Mouse (Mus musculus) hindbrain, embryonic 11.5 days (tissue): ENCODE measurements around the gene Tat. TPM values are rescaled to one million over a fixed set of nuclear protein-coding genes. Genes with fewer than 3 reads are reported as not detected.
A peak's percentile ranks its signal among the peaks of the same experiment; 100 is the strongest.

ENCODE experiments used
- ATAC-seq: fragments of 200-750 bp; cut with Nextera tagmentation; 2 replicates; pipeline ENCODE4 v1.8.0; 2017; ENCODE audit warnings: mild to moderate bottlenecking, moderate TSS enrichment, moderate library complexity; ENCODE audit not compliant: low FRiP score
- DNase-seq: peaks from one replicate; pipeline ENCODE4 v3.0.0-alpha.2; 2015; ENCODE audit warnings: low spot score
- H3K27ac ChIP-seq: fragments of 300-500 bp; sonication (generic); 2 replicates; pipeline ENCODE4 v1.5.1; 2014; ENCODE audit warnings: mild to moderate bottlenecking, low read depth, low read length
- H3K27me3 ChIP-seq: fragments of 300-500 bp; sonication (generic); 2 replicates; pipeline ENCODE4 v1.6.1; 2014; ENCODE audit warnings: mild to moderate bottlenecking, low read length, moderate library complexity, mixed read lengths; ENCODE audit not compliant: control insufficient read depth, insufficient read depth
- H3K36me3 ChIP-seq: fragments of 300-500 bp; sonication (generic); 2 replicates; pipeline ENCODE4 v1.6.1; 2014; ENCODE audit warnings: mild to moderate bottlenecking, low read length, moderate library complexity, mixed read lengths; ENCODE audit not compliant: control insufficient read depth, insufficient read depth
- H3K4me1 ChIP-seq: fragments of 300-500 bp; sonication (generic); replicated peaks from 2 replicates; pipeline ENCODE4 v1.6.1; 2014; ENCODE audit warnings: low read length, mixed read lengths; ENCODE audit not compliant: control insufficient read depth, insufficient read depth
- H3K4me2 ChIP-seq: fragments of 300-500 bp; sonication (generic); replicated peaks from 2 replicates; pipeline ENCODE4 v1.6.1; 2014; ENCODE audit warnings: mild to moderate bottlenecking, low read depth, low read length
- H3K4me3 ChIP-seq: fragments of 300-500 bp; sonication (generic); 2 replicates; pipeline ENCODE4 v1.5.1; 2014; ENCODE audit warnings: low read depth, low read length
- H3K9ac ChIP-seq: fragments of 300-500 bp; sonication (generic); 2 replicates; pipeline ENCODE4 v1.6.1; 2014; ENCODE audit warnings: low read depth, low read length
- H3K9me3 ChIP-seq: fragments of 300-500 bp; sonication (generic); 2 replicates; pipeline ENCODE4 v1.6.1; 2016; ENCODE audit warnings: low read length; ENCODE audit not compliant: control insufficient read depth
- whole genome bisulfite sequencing: fragments of 180-500 bp; shearing (Covaris S2); extraction: QIAGEN DNeasy Blood & Tissue Kit; methylation state at CpG from one replicate; pipeline ENCODE4 v1.1.7; 2014; 5-methylcytosine and 5-hydroxymethylcytosine counted together
- polyA plus RNA-seq: library from polyadenylated mRNA; unstranded; fragments of >200 nt; fragmentation: Nextera tagmentation; extraction: Ambion mirVana; gene quantifications from 2 replicates; pipeline ENCODE4 v1.2.1, GENCODE M21; 2014

The Tat gene
- not detected in 2 replicates for polyA plus RNA-seq

DNA sequence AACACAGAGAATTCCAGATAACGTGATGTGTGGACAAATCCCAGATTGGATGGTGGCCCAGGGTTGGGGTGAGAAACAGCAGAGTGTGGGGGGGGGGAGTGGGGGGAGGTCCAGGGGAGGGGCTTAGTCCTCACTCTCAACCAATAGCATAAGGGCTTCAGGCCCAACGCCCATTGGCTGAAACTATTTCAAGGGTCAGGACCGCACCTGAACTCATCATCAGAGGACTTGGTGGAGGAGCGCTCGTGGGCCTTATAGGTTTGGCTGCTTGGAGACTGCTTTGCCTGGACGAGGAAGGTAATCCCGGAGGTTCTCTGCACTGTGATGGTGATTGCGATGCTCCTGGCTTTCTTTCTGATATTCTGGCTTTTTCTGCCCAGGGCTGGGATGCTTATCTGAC, at the start of gene Tat:
Gene Tat (plus strand): TSS at position 214 of the 400 bp plus-strand sequence.
- no peak within 1 kb of the TSS for H3K4me3 ChIP-seq
- no peaks in the 10 kb centered on the region for H3K36me3 ChIP-seq
- H3K9ac ChIP-seq: no peak within 1 kb of the TSS
- H3K27me3 ChIP-seq: no peaks in the 10 kb centered on the region
- no peak within 1 kb of the TSS for H3K4me2 ChIP-seq
- H3K27ac ChIP-seq: no peak within 1 kb of the TSS
- ATAC-seq (no peak), DNase-seq (no peak)
- WGBS: 87% methylated on average over 8 of the region's 8 CpGs
- H3K9me3 ChIP-seq: no peaks in the 10 kb centered on the region
- no peaks in the 10 kb centered on the region for H3K4me1 ChIP-seq

DNA sequence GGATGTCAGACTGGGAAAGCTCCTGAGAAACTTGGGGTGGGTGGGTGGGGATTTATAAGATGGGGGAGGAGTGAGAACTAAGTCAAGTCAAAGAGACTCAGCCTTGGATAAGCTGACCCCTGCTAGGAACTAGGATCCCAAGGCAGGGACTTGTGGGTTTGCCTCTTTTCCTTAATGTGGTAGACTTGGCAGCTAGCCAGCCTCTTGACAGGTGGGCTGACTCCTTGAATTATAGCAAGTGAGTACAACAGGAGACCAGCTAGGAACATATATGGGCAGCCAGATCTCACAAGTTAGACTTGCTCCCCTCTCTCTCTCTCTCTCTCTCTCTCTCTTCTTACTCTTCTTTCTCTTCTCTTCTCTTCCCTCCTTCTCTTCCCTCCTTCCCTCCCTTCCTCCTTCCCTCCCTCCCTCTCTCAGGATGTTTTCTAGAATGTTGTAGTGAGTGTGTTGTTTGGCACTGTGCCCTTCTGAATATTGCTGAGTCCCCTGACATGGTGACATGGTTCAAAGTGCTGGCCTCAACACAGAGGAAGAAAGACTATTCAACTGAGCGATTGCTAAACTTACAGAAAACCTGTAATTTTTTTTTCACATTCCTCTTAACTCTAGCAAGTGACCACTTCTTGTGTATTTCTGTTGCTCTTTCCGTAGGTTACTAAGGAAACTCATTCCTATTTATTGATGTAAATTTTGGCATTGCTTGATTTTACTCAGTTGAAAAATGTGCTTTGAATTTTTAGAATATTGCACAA, 48.5 kb upstream of the Tat start:
- no peak overlapping the region for H3K4me3 ChIP-seq
- H3K9ac ChIP-seq: no peak overlapping the region
- no peaks in the 10 kb centered on the region; the same call in 1 of the 2 replicates for H3K27me3 ChIP-seq
- ATAC-seq: no peak
- 91% methylated on average over 2 of the region's 2 CpGs for WGBS
- peaks cover 6% of the 10 kb centered on the region; the same call in 1 of the 2 replicates for H3K36me3 ChIP-seq
- H3K4me1 ChIP-seq: no peaks in the 10 kb centered on the region
- H3K9me3 ChIP-seq: no peaks in the 10 kb centered on the region
- H3K4me2 ChIP-seq: no peak overlapping the region
- DNase-seq: no peak
- no peak overlapping the region for H3K27ac ChIP-seq

DNA sequence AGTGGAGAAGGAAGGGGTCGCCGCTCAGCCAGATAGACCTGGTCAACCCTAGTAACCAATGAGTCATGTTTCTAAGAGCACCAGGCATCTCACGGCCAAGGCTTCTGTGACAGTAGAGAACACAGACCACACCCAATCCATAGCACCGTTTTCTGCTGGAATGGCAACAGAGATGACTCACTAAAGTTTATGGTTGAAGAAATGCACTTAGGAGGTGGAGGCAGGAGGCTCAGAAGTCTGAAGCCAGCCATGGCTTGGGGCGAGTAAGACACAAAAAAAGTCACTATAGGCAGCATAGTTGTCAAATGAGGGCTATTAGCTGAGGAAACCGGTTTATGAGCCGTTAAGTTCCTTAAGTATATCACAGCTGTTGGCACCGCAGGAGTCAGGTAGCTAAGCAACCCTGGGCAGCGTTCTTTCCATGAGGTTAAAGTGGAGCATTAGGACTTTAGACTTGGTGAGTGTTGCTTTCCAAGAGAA, 45.0 kb upstream of the Tat start:
- Histone ChIP-seq H3K9ac (no peak overlapping the region), H3K4me3 (no peak overlapping the region), H3K4me1 (no peaks in the 10 kb centered on the region), H3K36me3 (peaks cover 4% of the 10 kb centered on the region; the same call in 1 of the 2 replicates), H3K4me2 (no peak overlapping the region), H3K9me3 (no peaks in the 10 kb centered on the region), H3K27ac (no peak overlapping the region), H3K27me3 (peaks cover 7% of the 10 kb centered on the region; the same call in 1 of the 2 replicates)
- ATAC-seq (no peak), DNase-seq (no peak)
- WGBS: 62% methylated on average over 9 of the region's 9 CpGs

DNA sequence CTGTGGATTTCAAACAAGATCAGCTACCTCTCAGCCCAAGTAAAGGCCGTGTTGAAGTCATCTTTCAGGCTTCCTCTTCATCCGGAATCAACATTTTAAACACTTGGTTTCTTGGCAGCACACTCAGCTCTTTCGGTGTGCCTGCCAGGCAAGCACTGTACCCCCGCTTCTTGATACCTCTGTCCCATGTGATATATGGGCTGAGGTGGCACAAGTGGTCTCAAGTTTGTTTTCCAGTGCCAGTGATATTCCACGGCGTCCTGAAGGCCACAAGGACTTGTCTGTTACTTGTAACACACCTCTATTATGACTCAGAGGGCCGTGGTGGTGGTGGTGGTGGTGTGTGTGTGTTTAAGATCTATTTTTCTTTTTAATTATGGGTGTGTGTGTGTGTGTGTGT, 44.5 kb upstream of the Tat start:
- WGBS: 88% methylated on average over 7 of the region's 7 CpGs

DNA sequence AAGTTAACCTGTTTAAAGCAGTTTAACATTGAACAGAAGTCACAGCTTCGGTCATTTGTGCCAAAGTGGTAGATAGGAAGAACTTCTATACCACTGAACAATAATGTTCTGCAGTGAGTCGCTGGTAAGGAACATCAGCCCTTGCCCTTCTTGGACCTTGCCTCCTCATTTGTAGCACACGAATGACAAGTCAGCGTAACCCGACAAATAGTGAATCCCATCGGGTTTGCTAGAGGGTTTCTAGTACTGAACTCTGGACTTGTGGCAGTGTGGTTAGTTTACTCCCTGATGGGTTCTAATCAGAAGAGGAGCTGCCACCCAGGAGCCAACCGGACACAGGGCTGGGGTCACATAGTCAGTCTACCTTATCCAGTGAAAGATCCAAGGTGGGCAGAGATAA, 44.0 kb upstream of the Tat start:
- no peak overlapping the region for H3K4me2 ChIP-seq
- no peak overlapping the region for H3K27ac ChIP-seq
- H3K36me3 ChIP-seq: no peaks in the 10 kb centered on the region
- 93% methylated on average over 7 of the region's 7 CpGs for WGBS
- H3K9ac ChIP-seq: no peak overlapping the region
- DNase-seq: no peak
- no peak overlapping the region for H3K4me3 ChIP-seq
- peaks cover 7% of the 10 kb centered on the region; the same call in 1 of the 2 replicates for H3K27me3 ChIP-seq
- ATAC-seq: no peak
- no peaks in the 10 kb centered on the region for H3K9me3 ChIP-seq
- H3K4me1 ChIP-seq: no peaks in the 10 kb centered on the region

More for the DNA sequence above, 44.5 kb upstream of the Tat start:
- no peaks in the 10 kb centered on the region for H3K36me3 ChIP-seq
- no peak overlapping the region for H3K4me2 ChIP-seq
- H3K4me1 ChIP-seq: no peaks in the 10 kb centered on the region
- H3K27ac ChIP-seq: no peak overlapping the region
- no peak overlapping the region for H3K4me3 ChIP-seq
- no peaks in the 10 kb centered on the region for H3K9me3 ChIP-seq
- DNase-seq (no peak), ATAC-seq (no peak)
- H3K9ac ChIP-seq: no peak overlapping the region
- H3K27me3 ChIP-seq: peaks cover 7% of the 10 kb centered on the region; the same call in 1 of the 2 replicates

DNA sequence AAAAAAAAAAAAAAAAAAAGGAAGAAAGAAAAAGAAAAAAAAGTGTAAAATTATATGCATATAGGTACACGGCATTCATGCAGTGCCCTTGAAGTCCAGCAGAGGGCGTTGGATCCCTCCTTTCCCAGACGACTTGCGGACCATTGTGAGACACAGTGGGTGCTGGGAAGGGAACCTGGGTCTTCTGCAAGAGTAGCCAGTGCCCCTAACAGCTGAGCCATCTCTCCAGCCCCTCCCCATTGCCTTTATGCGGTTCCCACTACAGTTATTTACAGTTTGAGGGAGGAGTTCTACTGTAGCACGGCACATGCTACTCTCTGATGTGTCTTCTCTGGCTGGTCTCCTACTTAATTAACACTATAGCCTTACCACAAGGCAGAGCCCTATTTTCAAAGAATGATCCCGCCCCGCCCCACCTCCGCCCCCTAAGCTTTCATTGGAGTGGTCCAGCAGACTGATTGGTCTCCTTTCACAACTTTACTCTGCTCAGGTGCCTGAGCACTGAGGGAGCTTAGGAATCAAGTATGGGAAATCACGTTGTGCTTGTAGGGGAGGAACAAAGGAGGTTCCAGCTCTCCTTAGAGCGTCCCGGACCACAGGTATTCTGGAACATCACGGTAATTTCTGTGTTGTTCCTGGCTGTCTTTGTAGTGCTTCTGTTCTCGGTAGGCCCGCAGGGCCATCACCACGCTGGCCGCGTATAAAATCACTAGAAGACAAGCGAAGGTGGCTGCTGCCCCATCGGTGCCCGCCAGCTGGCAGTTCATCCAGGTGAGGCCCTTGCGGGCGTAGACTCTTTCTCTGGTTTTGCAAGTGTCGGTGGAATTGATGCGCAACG, 42.6 kb upstream of the Tat start:
- peaks cover 7% of the 10 kb centered on the region; the same call in 1 of the 2 replicates for H3K27me3 ChIP-seq
- DNase-seq: peak; percentile 67
- H3K27ac ChIP-seq: no peak overlapping the region
- H3K4me3 ChIP-seq: peak overlapping the region; percentile 26
- H3K4me2 ChIP-seq: peak overlapping the region; percentile 50
- H3K9me3 ChIP-seq: no peaks in the 10 kb centered on the region
- no peaks in the 10 kb centered on the region for H3K36me3 ChIP-seq
- H3K4me1 ChIP-seq: no peaks in the 10 kb centered on the region
- no peak overlapping the region; the same call in 1 of the 2 replicates for H3K9ac ChIP-seq
- peak; percentile 45; the same call in 1 of the 2 replicates for ATAC-seq
- 7% methylated on average over 26 of the region's 26 CpGs for WGBS

DNA sequence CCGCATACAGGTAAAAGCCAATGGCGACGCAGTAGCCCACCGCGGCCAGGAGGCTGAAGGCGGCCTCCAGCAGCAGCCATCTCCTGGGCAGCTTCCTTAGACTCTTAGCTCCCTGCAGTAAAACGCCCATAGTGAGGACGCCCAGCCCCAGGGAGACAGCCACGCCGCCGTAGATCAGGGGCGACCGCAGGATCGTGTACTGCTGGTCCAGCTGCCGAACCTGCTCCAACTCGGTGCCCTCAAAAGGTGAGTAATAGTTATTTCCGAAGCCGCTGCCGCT, 42.0 kb upstream of the Tat start:
- 6% methylated on average over 19 of the region's 19 CpGs for WGBS
- H3K4me1 ChIP-seq: no peaks in the 10 kb centered on the region
- H3K36me3 ChIP-seq: no peaks in the 10 kb centered on the region

DNA sequence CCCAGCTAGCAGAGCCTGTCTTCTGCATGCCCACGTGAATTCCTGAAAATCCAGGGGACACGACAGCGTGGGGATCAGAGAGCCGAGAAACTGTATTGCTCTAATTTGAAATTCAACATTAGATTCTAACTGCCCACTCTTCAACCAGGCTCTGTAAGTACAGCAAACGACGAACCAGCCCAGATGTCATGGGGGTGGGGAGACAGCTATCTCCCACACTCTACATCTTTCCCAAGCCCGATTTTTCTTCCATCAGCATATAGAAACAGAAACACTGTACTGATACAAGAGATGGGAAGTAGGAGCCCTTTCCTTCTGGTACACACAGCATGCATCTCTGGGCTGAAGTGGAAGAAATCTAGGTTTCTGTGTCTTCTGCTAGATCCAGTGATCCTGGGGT, 38.1 kb upstream of the Tat start:
- no peak overlapping the region for H3K27ac ChIP-seq
- no peaks in the 10 kb centered on the region; the same call in 1 of the 2 replicates for H3K4me1 ChIP-seq
- H3K4me3 ChIP-seq: no peak overlapping the region
- H3K27me3 ChIP-seq: peaks cover 7% of the 10 kb centered on the region; the same call in 1 of the 2 replicates
- no peak overlapping the region for H3K9ac ChIP-seq
- 79% methylated on average over 7 of the region's 7 CpGs for WGBS
- ATAC-seq (no peak), DNase-seq (no peak)
- no peaks in the 10 kb centered on the region for H3K36me3 ChIP-seq
- no peak overlapping the region for H3K4me2 ChIP-seq
- no peaks in the 10 kb centered on the region for H3K9me3 ChIP-seq

More for the DNA sequence above, 42.0 kb upstream of the Tat start:
- peaks cover 7% of the 10 kb centered on the region; the same call in 1 of the 2 replicates for H3K27me3 ChIP-seq
- DNase-seq: peak; percentile 42
- ATAC-seq: no peak
- H3K9me3 ChIP-seq: no peaks in the 10 kb centered on the region
- H3K9ac ChIP-seq: no peak overlapping the region; the same call in 1 of the 2 replicates
- peak overlapping the region; percentile 50 for H3K4me2 ChIP-seq
- H3K4me3 ChIP-seq: peak overlapping the region; percentile 26
- H3K27ac ChIP-seq: no peak overlapping the region
